Mouse (Mus musculus) testis, adult 2 months (tissue): Measurements from ENCODE around the gene Camk2n1. TPM values are rescaled to one million over a fixed set of nuclear protein-coding genes. Genes with fewer than 3 reads are reported as not detected.

Source experiments
- H3K27ac ChIP-seq: fragments of 200-500 bp; 2 replicates; pipeline ENCODE4 v1.5.1; 2012; ENCODE audit warnings: low read depth, low read length; ENCODE audit not compliant: control insufficient read depth, insufficient read depth
- H3K27me3 ChIP-seq: fragments of 200-500 bp; 2 replicates; pipeline ENCODE4 v1.6.1; 2012; ENCODE audit warnings: mild to moderate bottlenecking, low read length, moderate library complexity; ENCODE audit not compliant: control insufficient read depth, insufficient read depth
- H3K36me3 ChIP-seq: fragments of 200-500 bp; 2 replicates; pipeline ENCODE4 v1.6.1; 2012; ENCODE audit warnings: mild to moderate bottlenecking, low read length; ENCODE audit not compliant: control insufficient read depth, insufficient read depth
- H3K4me1 ChIP-seq: fragments of 200-500 bp; 2 replicates; pipeline ENCODE4 v1.6.1; 2012; ENCODE audit warnings: low read length; ENCODE audit not compliant: control insufficient read depth, insufficient read depth
- H3K4me3 ChIP-seq: fragments of 200-500 bp; 2 replicates; pipeline ENCODE4 v1.5.1; 2012; ENCODE audit warnings: low read depth, mild to moderate bottlenecking, low read length, moderate library complexity, mixed read lengths; ENCODE audit not compliant: control insufficient read depth
- CTCF ChIP-seq: fragments of 200-500 bp; IDR thresholded peaks from 2 replicates; pipeline ENCODE4 v1.5.1; 2012; ENCODE audit warnings: low read depth, mild to moderate bottlenecking, inconsistent platforms, low read length, moderate library complexity; ENCODE audit not compliant: control insufficient read depth, insufficient read depth, insufficient replicate concordance
- POLR2A ChIP-seq: fragments of 200-500 bp; IDR thresholded peaks from 2 replicates; pipeline ENCODE4 v1.6.1; 2012; ENCODE audit warnings: low read depth, mild to moderate bottlenecking, inconsistent platforms, low read length, moderate library complexity; ENCODE audit not compliant: control insufficient read depth
- polyA plus RNA-seq: library from polyadenylated mRNA; depleted of rRNA; stranded (reverse); fragments of >200 nt; gene quantifications from 2 replicates; pipeline ENCODE4 v1.2.3, GENCODE M21; 2012

The Camk2n1 gene
- polyA plus RNA-seq, 1 experiment: 34.4 TPM

DNA sequence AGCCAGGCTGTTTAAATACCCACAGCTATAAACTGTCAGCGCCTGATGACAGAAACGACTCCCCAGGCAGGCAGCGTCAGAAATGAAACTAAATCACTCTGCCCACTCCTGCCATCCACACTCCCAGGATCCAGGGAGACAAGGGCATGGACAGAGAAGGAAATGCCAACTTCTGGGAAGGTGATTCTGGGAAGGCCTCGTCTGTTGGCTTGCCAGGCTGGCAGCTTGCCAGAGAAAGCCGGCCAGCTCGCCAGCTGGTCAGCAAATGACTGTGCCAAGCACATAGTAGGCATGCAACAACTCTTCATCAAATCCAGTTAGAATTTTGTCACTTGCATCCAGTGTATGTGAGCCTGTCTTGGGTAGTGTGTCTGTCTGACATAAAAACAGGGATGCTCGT, 17.1 kb downstream of the Camk2n1 start:
- H3K27me3 ChIP-seq: no peaks in the 10 kb centered on the region
- H3K27ac ChIP-seq: no peak overlapping the region
- no peaks in the 10 kb centered on the region for H3K36me3 ChIP-seq
- no peak overlapping the region for H3K4me3 ChIP-seq
- no peaks in the 10 kb centered on the region for H3K4me1 ChIP-seq
- TF ChIP-seq CTCF (no peak), POLR2A (no peak)

DNA sequence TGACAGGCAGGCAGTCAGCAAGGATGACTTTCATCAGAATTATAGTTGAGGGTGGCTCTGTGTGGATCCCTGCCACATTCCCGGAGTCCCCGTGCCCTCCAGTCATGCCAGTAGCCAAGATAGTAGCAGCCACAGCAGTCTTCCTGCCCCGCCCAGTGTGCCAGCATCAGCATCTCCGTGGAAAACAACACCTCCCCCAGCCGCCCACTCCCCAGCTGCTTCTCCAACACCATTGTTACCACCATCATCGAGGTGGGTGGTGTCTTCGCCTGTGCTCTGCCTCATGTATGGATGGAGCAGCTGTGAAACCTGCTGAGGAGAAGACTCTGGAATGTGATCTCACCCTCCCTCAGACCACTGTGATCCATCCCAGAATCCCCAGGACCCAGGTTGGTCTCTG, 25.5 kb downstream of the Camk2n1 start:
- Histone ChIP-seq H3K27me3 (no peaks in the 10 kb centered on the region), H3K27ac (no peak overlapping the region), H3K4me1 (no peaks in the 10 kb centered on the region; the same call in 1 of the 2 replicates), H3K36me3 (no peaks in the 10 kb centered on the region), H3K4me3 (no peak overlapping the region)
- TF ChIP-seq CTCF: no peak
- TF ChIP-seq POLR2A: no peak

DNA sequence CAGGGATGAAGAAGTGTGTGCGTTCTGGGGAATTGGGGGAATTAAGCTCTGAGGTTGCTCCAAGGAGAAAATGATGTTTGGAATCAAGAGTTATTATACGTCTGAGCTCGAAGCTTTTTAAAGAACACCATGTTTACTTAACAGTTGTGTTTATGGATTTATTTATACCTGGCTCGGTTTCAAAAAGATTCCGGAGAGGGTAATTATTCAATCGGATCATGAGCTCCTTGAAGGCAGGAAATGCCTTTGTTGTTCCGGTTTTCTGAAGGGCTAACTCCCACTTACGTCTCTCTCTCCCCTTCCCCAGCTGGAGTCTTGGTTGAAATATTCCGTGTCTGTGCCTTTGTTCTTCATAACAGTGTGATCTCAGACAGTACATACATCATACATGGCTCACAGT, 26.8 kb downstream of the Camk2n1 start:
- Histone ChIP-seq H3K27me3 (no peaks in the 10 kb centered on the region), H3K36me3 (no peaks in the 10 kb centered on the region), H3K27ac (no peak overlapping the region), H3K4me3 (no peak overlapping the region), H3K4me1 (no peaks in the 10 kb centered on the region; the same call in 1 of the 2 replicates)
- TF ChIP-seq CTCF (no peak), POLR2A (no peak)

DNA sequence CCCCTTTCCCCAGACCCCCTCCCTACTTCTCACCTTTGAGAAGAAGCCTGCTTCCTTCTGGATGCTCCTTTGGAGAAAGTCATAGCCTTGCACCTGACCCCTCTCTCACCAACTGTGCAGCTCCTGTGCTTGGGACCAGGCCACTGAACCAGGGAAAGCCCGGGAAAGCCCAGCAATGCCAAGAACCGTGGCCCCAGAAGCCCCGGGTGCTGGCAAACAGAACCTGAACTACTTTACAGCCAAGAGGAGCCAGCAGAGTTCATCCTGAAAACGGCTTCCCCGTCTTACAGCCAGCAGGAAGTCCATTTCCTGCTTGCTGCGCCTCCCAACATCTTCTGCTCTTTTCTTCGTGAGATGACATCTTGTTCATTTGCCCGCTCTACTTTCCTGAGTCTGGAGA, 28.6 kb downstream of the Camk2n1 start:
- H3K4me3 ChIP-seq: no peak overlapping the region
- H3K4me1 ChIP-seq: no peaks in the 10 kb centered on the region; the same call in 1 of the 2 replicates
- H3K27ac ChIP-seq: no peak overlapping the region
- TF ChIP-seq CTCF (no peak), POLR2A (no peak)
- no peaks in the 10 kb centered on the region for H3K36me3 ChIP-seq
- H3K27me3 ChIP-seq: no peaks in the 10 kb centered on the region

DNA sequence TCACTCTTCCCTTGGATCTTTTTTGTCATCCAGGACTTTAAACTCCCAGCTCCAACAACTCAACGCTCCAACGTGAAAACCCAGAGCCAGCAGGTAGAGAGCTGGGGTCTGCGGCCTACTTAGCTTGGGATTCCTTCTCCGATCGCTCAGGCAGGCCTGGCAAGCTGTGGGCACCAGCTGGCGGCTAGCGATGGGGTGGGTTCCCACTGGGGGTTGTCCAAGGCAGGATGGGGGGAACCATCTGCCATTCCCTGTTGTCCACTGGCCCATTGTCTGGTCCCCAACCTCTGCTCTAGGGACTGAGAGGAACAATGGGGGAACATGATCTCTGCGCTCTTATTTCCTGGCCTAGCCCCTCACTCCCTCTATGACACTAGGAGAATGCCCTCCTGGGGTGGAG, 34.1 kb downstream of the Camk2n1 start:
- Histone ChIP-seq H3K27me3 (no peaks in the 10 kb centered on the region), H3K4me1 (no peaks in the 10 kb centered on the region; the same call in 1 of the 2 replicates), H3K36me3 (no peaks in the 10 kb centered on the region), H3K4me3 (no peak overlapping the region), H3K27ac (no peak overlapping the region)
- TF ChIP-seq CTCF (no peak), POLR2A (no peak)

DNA sequence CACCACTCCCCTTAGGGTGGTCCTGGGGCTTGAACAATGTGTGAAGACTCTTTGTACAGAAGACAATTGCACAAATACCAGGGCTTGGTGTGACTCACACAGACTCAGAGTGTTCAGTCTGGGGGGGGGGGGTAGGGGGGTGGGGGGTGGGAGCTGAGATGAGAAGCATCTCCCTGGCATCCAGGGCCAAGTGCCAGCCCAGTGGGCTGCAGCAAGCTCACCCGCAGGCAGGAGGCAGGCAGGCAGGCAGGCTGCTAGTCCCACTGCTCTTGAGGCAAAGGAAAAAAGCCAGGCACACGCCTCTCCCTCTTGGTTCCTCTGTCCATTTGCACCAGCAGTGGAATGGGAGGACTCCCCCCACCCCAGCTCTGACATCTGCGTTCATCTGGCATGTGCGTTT, 37.0 kb downstream of the Camk2n1 start:
- Histone ChIP-seq H3K4me1 (peaks cover 4% of the 10 kb centered on the region), H3K36me3 (no peaks in the 10 kb centered on the region), H3K4me3 (no peak overlapping the region), H3K27ac (no peak overlapping the region), H3K27me3 (no peaks in the 10 kb centered on the region)
- no peak for TF ChIP-seq CTCF
- no peak for TF ChIP-seq POLR2A

DNA sequence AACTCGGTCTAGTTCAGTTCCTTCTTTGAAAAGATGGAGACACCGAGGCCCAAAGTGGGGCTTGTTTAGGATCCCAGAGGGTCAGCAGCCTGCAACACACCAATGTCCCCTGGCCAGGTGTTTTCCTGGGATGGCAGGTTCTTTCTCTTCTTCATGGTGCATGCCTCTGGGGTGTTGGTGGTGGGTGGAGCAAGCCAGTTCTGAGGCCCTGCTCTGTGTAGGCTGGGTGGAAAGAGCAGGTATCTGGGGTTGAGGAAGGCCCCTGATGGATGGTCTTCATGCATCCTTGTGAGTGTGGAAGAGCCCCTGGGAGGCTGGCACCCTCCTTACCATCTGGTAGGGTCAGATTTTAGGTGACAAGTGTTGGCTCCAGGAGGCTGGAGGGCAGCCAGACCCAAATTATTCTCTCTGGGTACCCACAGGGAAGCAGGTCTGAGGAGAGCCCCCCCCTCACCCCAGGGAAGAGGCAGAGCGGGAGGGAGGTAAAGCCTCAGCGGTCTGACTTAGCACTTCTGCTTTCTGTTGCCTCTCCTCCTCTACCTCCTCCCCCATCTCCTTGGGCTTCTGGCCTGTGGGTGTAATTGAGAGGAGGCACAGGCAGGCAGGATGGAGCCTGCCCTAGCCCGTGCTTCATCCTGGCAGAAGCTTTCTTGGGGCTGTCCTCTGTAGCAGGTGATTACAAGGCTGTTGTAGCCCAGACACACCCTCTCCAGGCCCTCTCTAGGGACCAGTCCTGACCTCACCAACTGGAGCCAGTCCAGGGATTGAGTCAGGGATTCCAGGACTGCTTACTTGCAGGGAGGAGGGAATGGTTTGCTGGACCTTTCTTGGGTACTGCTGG, 39.3 kb downstream of the Camk2n1 start:
- Histone ChIP-seq H3K27ac (no peak overlapping the region), H3K36me3 (no peaks in the 10 kb centered on the region), H3K4me3 (no peak overlapping the region), H3K4me1 (peaks cover 10% of the 10 kb centered on the region), H3K27me3 (no peaks in the 10 kb centered on the region)
- no peak for TF ChIP-seq POLR2A
- TF ChIP-seq CTCF: no peak

DNA sequence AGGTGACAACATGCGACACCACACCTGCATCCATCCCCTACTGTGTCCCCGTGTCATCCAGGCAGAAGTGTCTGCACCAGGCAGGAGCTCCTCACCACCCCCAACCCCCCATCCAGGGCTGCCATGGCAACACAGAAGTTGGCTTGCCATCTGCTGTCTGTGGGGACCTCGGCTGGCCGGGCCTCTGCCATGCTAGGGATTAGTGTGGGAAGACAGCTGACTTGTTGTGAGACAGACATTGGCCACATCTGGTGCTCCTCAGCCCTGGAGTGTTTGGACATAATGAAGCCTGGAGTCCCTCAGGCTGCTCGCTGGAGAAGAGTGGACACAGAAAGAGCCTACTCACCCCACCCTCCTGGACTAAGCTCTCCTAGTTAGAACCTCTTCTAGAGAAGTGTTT, 40.8 kb downstream of the Camk2n1 start:
- TF ChIP-seq CTCF (no peak), POLR2A (no peak)
- Histone ChIP-seq H3K27ac (no peak overlapping the region), H3K4me3 (no peak overlapping the region), H3K36me3 (no peaks in the 10 kb centered on the region), H3K27me3 (no peaks in the 10 kb centered on the region), H3K4me1 (peaks cover 10% of the 10 kb centered on the region)
